Mouse (Mus musculus) urinary bladder, adult 2 months (tissue): ENCODE measurements around the gene D430041D05Rik. TPM values are rescaled to one million over a fixed set of nuclear protein-coding genes. Genes with fewer than 3 reads are reported as not detected.

ENCODE experiments used
- DNase-seq: peaks from one replicate; pipeline ENCODE4 v3.0.0; 2022; ENCODE audit warnings: low spot score
- polyA plus RNA-seq: library from polyadenylated mRNA; depleted of rRNA; stranded (reverse); fragments of >200 nt; gene quantifications from 2 replicates; pipeline ENCODE4 v1.2.3, GENCODE M21; 2012

D430041D05Rik gene
- polyA plus RNA-seq, 1 experiment: 0.06 TPM

DNA sequence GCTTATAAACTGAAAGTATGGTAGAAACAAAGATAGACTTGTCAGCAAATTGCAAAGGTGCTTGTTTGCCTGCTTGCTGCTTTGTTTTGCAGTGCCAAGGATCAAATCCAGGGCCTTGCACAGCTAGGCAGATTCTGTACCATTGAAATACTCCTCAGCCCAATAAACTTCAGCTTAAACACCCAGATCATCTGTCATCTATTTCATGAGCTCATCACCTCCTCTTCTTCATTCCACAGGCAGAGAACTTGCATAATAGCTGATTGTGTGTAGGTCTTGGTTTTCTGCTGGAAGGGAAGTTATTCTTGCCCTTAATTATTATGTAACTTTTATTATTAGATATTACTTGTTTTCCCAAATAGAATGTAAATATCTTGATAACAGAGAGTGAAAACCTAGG lies 73.2 kb downstream of the D430041D05Rik start:
- DNase-seq: no peak

DNA sequence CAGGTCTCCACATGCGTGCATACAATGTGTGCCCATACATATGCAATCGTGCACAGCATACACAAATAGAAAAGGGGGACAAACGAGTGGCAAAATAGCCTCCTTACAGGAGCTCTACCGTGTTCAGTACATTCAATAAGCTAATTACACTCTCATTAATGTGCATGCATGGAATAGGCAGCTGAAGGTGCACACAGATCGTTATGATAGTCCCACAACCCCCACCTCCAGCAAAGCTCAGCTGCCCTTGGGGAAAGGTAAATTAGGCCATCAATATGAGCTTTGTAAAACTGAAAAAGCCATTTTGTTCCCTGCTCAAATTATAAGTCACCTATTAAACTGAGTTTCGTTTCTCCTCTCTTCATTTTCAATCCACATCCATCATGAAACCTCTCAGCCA lies 75.0 kb downstream of the D430041D05Rik start:
- no peak for DNase-seq

DNA sequence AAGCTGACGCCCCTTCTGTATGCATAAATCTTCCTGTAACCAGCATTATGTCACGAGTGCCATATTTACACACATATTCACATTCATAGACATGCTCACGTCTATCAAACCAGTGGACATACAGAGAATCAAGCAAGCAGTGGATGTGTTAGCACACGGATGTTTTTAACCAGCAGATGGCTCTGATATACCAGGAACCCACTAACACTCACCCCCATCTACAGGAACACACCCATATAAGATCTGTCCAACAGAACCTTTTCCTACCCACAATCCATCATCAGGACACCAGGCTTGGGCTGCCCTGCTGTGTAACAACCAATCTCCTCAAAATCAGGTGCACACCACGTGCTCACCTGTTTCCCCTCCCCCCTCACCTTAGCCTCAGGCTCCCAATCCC lies 76.9 kb downstream of the D430041D05Rik start:
- DNase-seq: no peak

DNA sequence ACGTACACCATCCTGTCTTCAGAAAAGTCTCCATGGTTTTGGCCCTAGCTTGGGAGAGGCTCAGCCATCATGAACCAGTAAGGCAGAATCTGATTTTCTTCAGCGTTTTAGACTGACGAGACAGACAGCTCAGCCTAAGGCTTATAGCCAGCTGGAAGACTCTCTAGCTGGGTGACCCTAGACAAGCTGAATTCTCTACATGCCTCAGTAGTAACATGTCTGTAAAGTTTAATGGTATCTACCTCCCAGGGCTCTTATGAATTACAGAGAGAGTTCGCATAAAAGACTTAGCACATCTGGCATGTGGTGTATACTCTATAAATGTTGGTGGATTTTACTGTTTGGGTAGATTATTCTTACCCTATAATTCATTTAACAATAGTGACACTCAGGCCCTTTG lies 78.1 kb downstream of the D430041D05Rik start:
- no peak for DNase-seq

DNA sequence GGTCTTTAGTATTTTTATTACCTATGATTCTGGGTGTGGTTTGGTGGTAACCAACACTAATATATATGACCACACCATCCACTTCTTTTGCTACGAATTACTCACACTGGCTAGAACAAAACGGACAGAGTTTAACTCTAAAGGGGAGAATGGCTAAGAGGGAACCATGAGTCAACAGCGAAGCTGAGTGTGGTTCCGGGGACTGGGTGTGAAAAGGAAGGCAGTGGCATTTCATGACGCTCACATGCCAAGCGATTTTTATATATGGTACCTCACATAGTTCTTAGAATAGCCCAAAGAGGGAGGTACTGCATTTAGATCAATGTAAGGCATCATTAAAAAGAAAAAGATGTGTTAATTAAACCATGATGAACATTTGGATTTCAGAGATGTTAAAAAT lies 79.6 kb downstream of the D430041D05Rik start:
- no peak for DNase-seq

DNA sequence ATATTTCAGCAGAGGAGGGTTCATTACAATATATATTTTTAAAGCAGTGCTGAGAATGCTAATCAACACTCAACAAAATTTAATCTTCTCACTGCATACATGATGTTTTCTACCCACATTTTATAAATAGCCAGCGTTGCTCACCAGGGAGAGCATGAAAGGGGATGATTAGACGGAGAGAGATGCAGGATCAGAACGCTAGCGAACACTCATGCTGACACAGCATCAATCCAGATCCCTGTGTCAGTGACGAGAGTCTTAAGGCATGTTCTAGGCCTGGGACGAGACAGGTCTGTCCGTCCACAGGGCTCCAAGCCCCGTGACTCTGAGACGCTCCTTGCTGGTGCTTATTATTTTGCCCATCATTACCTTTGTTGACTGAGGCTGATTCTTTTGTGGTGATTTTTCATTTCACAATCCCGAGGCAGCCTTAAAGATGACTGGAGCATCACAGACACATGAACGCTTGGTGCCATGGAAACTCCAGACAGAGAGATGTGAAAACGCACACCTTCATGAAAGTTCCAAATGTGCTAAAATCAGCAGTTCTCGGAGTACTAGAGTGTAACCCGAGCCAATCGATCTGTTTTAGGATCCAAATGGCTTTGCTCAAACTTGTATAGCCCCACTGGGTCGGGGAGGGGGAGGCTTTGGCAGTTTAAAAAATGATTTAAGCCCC lies 83.6 kb downstream of the D430041D05Rik start:
- no peak for DNase-seq

DNA sequence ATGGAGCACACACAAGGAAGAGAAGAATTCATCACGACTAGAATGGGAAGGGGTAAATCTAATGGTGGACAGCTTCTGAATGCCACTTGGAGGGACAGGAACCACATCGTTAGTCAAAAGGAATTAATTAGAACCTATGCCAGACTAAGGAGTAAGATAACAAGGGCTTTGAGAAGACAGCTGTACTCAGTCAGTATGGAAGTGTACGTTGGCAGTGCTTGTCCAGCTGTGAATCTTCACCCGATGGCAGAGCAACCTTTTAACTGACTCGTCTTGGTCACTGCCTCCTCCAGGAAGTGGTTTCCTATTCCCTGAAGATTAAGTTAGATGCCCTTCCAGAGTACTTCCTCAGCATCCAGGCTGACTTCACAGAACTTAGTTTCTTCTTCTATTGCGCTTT lies 87.0 kb downstream of the D430041D05Rik start:
- no peak for DNase-seq

DNA sequence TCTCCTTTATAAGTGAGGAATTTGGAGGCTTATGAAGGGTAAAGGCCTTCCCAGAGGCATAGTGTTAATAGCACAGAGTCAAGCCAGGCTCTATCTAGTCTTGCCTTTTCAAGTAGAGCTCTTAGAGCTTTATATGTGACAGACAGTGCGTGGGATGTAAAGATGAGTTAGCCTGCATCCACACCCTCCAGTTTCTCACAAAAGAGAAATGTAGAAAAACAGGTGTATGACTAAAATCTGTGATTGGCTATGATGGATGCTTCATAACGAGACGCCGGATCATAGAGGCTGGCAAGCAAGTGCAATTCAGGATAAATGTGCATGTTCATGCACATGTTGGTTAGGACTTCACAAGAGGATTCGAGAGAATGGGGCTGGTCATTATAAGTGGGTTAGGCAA lies 87.5 kb downstream of the D430041D05Rik start:
- no peak for DNase-seq

DNA sequence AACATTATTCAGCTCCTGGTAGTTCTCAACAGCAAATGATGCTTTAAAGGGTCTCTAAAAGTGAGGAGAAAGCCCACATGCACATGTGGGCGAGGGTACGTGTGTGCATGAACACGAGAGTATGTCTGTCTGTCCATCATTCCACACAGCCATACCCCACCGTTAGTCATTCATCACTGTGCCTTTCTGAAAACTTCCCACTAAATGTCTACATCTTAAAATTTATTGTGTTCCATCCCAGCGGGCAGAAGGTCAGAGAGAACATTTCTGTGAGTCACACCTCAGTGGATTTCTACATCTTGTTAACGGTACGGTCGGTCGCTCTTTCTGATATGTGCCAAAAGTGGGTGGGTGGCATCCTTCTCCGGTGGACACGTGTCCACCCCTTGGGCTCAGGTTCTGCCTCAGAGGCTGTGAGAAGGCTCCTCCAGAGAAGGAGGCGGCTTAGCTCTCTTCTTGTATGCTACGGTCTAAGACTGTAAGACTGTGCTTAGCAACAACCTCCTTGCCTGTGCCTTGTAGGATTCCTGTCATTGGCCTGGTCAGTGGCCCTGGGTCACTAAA lies 90.7 kb downstream of the D430041D05Rik start:
- no peak for DNase-seq

DNA sequence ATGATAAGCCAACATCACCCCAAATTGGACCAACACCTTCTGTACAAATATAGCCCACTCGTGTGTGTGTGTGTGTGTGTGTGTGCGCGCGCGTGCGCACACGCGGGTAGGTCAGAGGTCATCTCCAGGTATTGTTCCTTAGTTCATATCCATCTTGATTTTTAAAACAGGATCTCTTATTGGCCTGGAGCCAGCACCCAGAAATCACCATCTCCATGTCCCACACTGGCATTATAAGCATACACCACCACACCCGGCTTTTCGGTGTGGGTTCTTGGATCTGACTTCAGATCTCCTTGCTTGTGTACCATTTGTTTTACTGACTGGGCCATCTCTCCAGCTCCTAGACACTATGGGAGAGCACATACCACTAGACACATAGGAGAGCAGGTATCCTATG lies 91.4 kb downstream of the D430041D05Rik start:
- DNase-seq: no peak

DNA sequence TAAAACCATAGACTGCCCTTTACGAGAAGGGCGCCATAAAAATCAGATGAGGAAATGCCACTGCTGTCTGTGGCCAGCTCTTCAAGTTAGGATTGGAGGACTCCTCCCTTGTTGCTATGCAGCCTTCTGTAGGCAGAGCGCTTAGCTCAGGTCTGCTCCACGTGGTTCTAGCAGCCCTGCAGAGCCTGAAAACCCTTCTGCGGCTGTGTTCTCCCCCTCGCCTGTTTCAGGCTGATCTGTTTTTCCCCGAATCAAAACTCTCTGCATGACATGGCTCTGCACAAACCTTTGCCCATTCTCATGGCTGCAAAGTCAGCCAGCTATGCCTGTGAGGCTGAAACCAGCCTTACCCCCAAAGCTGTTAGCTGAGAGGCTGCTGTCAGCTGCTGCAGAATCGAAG lies 91.9 kb downstream of the D430041D05Rik start:
- DNase-seq: no peak

DNA sequence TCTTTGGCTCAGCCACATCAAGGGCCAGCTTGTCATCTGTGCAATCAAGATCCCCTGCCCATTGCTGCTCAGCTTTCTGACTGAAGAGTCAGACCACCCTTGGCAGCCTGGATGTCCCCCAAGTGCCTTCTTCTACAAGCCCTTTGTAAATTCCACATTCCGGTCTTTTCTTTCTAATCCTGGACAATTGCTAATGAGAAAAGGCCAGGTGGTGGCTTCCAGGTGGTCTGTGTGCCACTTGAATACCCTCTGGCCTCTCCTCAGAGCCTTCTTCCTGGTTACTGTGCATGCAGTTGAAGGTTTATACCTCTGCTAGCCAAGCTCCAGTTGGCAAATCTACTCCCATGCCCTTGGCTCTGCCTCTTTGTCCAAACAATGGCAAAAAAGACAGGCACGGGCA lies 92.6 kb downstream of the D430041D05Rik start:
- no peak for DNase-seq

DNA sequence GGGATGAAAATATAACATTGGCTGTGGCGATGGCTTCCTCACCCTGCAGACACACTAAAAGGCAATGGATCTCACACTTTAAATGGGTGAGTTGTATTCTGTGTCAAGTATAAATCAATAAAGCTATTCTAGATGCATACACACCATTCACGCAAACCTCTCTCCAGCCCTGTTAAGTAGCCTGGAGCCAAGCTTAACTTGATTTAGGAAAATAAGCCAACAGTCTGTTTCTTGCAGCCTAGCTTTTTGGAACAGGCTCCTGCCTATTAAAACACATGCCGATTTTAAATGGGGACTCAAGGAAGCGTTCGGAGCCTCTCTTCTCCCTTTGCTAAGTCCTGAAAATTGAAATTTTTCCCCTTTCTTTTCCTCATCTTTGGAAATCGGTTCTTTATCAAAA lies 93.2 kb downstream of the D430041D05Rik start:
- no peak for DNase-seq

DNA sequence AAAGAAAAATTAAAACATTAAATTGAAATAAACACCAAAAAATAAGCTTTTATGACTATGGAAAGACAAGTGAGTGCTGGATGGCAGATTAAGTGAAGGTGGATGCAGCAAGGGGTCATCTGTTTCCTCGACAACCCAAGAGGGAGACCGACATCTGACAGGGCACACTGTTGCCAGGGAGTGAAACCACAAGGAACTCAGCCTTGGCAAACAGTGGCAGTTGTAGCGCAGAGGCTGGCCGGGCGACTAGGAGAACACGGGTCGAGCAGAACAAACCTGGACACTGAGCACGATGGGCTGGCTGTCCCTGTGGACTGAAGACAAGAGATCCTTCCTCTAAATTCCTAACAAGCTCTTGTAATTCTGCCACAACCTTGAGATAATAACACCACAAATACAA lies 94.3 kb downstream of the D430041D05Rik start:
- DNase-seq: no peak

DNA sequence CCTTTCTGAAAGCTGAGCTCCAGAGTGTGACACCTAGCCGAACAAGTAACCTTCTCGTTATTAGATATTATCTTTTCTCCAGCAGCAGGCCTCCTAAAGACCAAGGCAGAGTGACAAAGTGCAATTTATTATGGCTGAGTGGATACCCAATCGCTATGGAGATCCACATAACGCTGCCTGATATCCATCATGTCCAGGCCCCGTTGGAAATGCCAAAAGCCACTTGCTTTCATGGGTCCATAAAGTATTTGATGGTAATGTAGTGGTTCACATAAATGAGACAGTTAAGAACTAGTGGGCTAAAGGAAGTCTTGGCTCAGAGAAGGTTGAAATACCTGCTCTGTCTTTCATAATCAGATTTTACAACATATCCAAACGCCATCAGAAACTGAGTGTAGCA lies 97.6 kb downstream of the D430041D05Rik start:
- DNase-seq: no peak

DNA sequence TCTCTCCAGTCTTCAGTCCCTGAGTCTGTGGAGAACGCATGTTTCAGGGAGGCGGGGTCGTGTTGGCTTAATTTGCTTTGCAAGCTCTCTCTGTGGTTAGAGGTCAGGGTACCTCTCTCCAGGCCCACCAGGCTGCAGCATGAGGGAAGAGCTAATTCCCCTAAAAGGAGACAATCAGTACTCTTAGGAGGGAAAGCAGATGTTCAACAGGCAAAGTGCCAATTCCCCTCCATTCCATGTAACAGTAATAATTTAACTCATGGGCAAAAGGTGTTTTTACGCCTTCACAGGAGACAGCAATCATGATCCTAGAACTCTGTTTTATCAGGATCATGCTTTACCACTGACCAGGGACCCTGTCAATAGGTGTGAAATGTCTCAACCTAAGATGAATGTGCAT lies 103.7 kb downstream of the D430041D05Rik start:
- DNase-seq: no peak

DNA sequence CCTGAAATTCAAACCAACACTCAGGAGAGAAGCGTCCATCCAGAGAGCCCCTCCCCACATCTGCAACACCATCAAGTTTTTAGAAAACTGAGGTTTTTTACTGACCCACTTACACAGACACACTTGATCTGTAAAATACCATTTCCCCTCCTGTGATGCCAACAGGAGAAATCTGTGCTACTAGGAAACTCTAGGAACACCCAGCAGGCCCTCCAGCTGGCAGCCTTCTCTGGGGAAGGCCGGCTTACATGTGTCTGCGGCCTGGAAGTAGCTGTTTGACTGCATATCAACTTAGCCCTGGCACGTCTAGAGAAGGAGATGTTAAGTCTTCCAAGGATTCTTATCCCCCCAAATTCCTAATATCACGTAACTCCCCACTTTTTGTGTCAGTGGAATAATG lies 105.1 kb downstream of the D430041D05Rik start:
- DNase-seq: no peak

DNA sequence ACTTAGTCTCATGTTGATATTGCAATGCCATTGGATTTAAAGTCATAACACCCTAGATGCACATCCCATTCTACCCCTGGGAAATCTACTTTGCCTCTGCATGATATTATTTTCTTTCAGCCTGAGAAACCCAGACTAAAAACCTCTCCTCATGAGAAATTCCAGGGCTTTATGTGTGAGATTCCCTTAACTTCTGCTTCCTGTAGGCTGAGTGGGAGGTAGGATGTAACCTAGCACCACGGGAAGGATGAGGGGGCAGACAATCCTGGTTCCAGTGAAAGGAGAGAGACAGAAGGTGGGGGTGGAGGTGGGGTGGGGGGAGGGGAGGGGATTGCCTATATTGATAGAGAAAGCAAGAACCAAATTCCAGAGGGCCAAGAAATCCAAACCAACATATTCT lies 110.9 kb downstream of the D430041D05Rik start:
- DNase-seq: no peak

DNA sequence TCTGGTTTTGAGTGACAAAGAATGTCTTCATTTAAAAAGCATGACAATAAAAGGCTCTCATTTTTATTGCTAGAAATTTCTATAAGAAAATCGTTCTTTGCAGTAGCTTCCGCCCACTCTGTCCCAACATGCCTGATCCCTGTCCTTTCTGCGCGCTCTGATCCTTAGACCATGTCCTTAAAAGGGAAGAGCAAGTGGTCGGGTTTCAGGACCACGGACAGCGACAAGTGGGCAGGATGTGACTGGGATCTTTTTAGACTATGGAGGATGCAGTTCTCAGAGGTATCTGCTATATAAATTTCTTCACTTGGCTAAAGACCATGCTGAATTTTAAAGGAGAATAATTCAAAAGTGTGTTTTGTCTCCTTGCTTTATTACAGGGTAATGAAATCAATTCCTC lies 111.7 kb downstream of the D430041D05Rik start:
- no peak for DNase-seq

DNA sequence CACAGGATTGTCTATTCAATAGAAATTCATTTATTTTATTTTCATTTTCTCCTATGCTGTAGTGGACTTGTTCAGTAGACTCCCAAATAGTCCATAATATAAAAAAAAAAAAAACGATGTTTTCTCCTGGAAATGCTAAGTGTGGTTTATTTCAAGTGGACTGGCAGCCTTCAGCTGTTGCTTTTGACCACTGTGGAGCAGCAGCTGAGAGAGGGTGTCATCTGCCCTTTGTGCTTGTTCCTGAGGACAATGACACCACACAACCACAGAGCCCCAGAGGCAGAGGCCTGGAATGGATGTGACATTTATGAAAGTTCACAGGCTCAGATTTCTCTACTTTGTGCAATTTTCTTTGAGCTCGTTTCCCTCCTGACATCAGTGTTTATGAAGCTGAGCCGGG lies 124.0 kb downstream of the D430041D05Rik start:
- no peak for DNase-seq

DNA sequence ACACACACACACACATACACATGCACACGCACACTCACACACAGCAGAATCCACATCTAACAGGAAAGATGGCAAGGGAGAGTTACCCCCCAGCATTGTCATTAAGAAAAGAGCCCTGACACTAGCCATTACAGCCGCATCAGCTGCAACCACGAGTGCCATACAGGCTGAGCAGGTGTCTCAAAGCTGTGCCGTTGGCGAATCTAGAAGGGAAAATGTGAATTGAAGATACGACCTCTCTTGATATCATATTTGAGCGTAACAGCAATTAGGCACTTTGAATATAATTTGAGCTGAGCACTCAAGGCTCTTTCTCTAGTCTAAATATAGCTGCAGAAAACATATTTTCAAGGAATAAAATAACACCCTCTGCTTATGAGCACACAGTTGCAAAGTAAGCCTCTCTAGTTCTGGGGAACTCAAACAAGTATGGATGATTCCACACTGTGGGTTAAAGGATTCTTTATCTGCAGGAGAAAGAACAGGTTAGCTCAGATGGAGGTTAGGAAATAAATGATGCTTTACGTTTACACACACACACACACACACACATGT lies 127.3 kb downstream of the D430041D05Rik start:
- no peak for DNase-seq

DNA sequence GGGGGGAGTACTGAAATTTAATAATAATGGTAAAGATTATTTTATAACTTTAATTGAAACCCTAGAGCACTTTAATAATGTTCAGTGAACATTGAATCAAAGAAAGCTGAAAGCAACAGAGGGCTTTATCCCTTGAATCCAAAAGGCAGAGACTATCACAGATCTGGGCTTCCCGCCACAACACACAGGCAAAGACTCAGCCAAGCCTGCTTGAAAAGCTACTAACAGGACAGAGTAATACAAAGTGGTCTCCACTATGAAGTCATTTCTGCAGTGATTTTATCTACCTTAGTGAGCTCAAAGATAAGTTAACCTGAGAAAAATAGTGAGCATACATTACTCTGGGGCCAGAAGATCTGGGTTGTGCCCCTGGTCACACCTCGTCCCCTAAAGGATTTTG lies 128.0 kb downstream of the D430041D05Rik start:
- DNase-seq: no peak

DNA sequence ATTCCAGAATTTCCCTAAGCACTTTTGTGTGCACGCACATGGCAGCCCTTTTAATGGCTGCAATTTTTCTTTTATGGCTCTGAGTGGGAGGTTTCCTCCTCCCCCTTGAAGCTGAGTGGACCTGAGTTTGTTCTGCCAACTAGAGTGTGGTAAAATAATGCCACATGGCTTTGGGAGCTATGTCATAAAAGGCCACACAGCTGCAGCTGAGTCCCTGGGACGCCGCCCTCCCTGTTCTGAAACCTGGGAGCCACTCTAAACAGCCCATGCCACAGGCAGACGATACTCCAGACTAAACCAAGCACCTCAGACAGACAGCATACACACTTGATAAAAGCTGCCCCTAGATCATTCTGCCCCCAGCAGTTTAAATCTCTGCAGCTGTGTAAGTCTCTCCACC lies 143.8 kb downstream of the D430041D05Rik start:
- no peak for DNase-seq

DNA sequence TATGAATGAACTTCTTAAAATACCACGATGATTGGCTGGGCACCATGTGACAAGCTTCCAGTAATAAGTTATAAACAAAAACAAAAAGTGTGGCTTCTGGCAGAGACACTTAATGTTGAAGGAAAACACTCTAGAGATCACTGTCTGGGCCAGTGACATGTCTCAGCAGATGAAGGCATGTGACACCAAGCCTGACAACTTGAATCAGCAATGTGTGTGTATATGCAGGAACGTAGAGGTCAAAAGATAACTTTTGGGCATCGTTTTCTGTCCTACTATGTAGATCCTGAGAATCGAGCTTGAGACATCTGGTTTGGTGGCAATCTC lies 149.1 kb downstream of the D430041D05Rik start:
- no peak for DNase-seq
